Mouse (Mus musculus) 3134 (cell line): ENCODE results near the gene Ak6.

Source experiments
- DNase-seq: peaks from one replicate; pipeline ENCODE4 v3.0.0-alpha.2; 2011; ENCODE audit warnings: low spot score; ENCODE audit not compliant: insufficient read length; ENCODE audit errors: extremely low read depth

The Ak6 gene

GRCm38 (mm10) chr13:100659864-100660456 is 9.2 kb downstream of the Ak6 start:
- DNase-seq, result peak; percentile 30

GRCm38 (mm10) chr13:100669291-100670022 is 18.7 kb downstream of the Ak6 start, which contains the start of gene Ccdc125:
TSS of gene Ccdc125 (plus strand) at chr13:100669717.
- DNase-seq, result peak; percentile 38

- no peak for DNase-seq
These were observed 19.5 kb downstream of the Ak6 start for GRCm38 (mm10) chr13:100670181-100670741.

GRCm38 (mm10) chr13:100675936-100676635 is 25.3 kb downstream of the Ak6 start:
- DNase-seq, result no peak

GRCm38 (mm10) chr13:100681615-100682014 is 30.8 kb downstream of the Ak6 start:
- no peak for DNase-seq

- DNase-seq, result no peak
These were observed 32.1 kb downstream of the Ak6 start for GRCm38 (mm10) chr13:100682837-100683236.

GRCm38 (mm10) chr13:100684355-100684754 is 33.6 kb downstream of the Ak6 start:
- no peak for DNase-seq

GRCm38 (mm10) chr13:100687513-100687912 is 36.7 kb downstream of the Ak6 start:
- DNase-seq, result no peak

GRCm38 (mm10) chr13:100697541-100697940 is 46.8 kb downstream of the Ak6 start:
- no peak for DNase-seq

- DNase-seq, result no peak
These were observed 48.1 kb downstream of the Ak6 start for GRCm38 (mm10) chr13:100698866-100699265.

- no peak for DNase-seq
These were observed 52.7 kb downstream of the Ak6 start for GRCm38 (mm10) chr13:100703468-100703867.

GRCm38 (mm10) chr13:100706206-100706605 is 55.4 kb downstream of the Ak6 start:
- DNase-seq, result no peak

GRCm38 (mm10) chr13:100715467-100715866 is 64.7 kb downstream of the Ak6 start:
- no peak for DNase-seq
